Mouse (Mus musculus) adrenal gland, adult 2 months (tissue): Measurements from ENCODE around the gene Rpl4. TPM values are rescaled to one million over a fixed set of nuclear protein-coding genes. Genes with fewer than 3 reads are reported as not detected.
"Not testable (repeated sequence)": the region's sequence is repeated elsewhere in the genome, so short reads cannot be mapped to it uniquely, and the experiment has no call there.

Experiments used
- DNase-seq: peaks from one replicate; pipeline ENCODE4 v3.0.0; 2021
- microRNA-seq, 2 experiments: library from miRNA; unstranded; fragments of <30 nt; microRNA quantifications; one replicate each; pipeline ENCODE4 v1.2.0; 2021
- polyA plus RNA-seq: library from polyadenylated mRNA; depleted of rRNA; stranded (reverse); fragments of >200 nt; gene quantifications from 2 replicates; pipeline ENCODE4 v1.2.3, GENCODE M21; 2012; rRNA removed
- total RNA-seq, 2 experiments: library from RNA; stranded (reverse); gene quantifications; 2 replicates each; pipeline ENCODE4 v1.2.3; 2021

The Rpl4 gene
- total and polyA plus RNA-seq, 3 experiments = 120 to 1,016 (median 966) TPM

DNA sequence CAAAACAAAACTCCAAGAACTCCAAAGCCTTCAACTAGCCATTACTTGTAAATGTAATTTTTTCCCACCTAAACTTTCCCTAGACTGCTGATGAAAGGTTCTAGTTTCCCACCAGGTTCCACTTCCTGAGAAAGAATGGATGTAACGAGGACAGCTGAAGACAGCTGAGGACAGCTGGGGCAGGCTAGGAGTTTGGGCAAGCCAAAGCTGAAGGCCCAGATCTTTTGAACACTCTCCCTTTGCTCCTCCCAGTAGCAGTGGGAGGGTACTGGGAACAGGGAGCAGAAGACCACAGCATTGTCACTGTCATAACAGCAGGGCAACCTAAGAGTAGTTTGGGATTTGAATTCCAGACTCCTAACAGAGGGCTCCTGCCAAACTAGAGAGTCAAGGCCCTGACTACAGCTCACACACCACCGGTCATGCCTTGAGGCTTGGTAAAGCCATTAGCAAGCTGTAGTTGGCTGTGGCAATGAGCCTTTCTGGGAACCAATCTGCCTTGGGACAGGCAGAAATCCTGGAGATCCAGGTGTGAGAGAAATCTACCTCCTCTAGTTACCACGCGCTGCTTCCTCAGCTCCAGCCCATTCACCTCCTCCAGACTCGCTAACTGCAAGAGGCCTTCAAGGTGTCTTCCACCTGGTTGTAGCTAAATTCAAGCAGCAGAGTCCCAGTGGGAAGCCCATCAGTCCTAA, 25.0 kb downstream of the Rpl4 start:
- DNase-seq = no peak

GRCm38 (mm10) chr9:64198763-64199418, 25.7 kb downstream of the Rpl4 start:
- not testable (repeated sequence) for DNase-seq

- DNase-seq = no peak
These were observed 26.7 kb downstream of the Rpl4 start for GRCm38 (mm10) chr9:64199897-64200296.

GRCm38 (mm10) chr9:64202331-64202730, 29.2 kb downstream of the Rpl4 start:
- DNase-seq = no peak

DNA sequence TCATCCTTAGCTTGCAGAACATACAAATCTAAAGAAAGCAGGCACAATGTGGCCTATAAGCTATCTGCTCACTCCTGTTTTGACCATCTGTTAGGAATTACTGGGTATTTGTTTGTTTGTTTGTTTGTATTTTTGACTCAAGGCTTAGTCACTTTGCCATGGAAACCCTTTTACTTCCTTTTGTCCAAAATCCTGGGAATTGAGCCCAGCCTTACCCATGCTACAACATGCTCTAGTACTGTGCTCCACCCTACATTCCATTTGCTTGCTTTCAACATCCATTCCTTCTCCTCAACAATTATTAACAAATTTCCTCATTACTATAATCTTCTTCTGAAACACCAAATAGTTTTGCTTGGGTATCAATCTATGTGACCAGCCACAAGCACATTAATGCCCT, 29.7 kb downstream of the Rpl4 start:
- DNase-seq = no peak

GRCm38 (mm10) chr9:64207509-64208084, 34.4 kb downstream of the Rpl4 start:
- no peak for DNase-seq

DNA sequence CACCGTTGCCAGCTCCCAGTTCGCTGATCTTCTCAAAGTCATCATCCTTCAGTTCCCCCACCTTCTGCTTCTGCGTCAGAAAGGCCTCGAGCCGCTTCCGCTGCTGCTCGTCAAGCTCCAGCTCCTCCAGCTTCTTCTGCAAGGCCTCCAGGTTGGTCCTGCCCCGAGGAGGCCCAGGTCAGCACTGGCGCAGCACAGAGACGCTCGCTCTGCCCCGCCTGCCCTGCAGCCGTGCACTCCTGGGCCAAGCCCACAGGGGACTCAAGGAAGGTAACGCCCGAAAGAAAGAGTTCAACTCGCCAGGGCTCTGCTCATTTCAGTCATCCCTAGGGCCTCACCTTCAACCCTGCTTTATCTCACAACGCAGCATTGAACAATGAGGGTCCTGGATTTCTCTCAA, 41.3 kb downstream of the Rpl4 start:
- DNase-seq = no peak

- DNase-seq = no peak
These were observed 42.9 kb downstream of the Rpl4 start for GRCm38 (mm10) chr9:64216090-64216489.

- no peak for DNase-seq
These were observed 43.5 kb downstream of the Rpl4 start for GRCm38 (mm10) chr9:64216641-64217040.

DNA sequence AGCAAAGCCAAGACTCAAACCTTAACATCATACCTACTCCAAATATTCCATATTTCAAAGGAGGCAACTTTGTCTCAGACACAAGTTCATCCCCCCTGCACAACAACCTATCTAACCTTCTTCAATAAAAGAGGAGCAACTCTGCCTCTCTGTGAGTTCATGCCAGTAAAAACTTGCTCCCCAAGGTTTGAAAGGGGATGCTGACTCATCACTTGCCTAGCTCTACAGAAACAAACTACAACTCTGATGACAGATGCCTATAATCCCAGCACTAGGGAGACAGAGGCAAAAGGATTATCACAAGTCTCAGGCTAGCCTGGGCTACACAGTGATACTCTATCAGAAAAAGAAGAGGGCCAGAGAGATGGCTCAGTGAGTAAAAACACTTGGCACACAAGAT, 44.7 kb downstream of the Rpl4 start:
- DNase-seq = no peak

GRCm38 (mm10) chr9:64219305-64219704, 46.1 kb downstream of the Rpl4 start:
- DNase-seq = no peak

DNA sequence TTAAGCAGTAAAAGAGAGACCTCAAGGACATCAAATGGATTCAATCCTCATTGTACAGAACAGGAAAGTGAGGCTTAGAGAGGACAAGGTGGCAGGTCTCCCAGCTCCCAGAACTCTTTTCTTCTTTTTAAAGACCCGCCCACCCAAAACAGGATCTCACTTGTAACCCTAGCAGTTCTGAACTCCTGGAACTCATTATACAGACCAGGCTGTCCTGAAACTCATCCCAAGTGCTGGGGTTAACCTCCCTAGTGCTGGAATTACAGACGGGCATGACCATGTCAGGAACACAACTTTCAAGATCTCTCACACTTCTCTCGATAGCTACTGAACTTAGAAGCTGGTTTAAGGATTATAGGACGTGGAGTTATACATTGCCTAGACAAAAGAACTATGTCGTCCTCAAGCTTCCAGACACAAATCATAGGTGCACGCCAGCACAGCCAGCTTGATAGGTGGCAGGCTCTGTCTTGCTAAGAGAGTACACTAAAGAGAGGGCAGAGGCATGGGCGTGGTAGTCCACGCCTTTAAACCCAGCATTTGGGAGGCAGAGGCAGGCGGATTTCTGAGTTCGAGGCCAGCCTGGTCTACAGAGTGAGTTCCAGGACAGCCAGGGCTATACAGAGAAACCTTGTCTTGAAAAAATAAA, 46.7 kb downstream of the Rpl4 start:
- DNase-seq = no peak

- DNase-seq = no peak
These were observed 47.4 kb downstream of the Rpl4 start for GRCm38 (mm10) chr9:64220603-64221002.

GRCm38 (mm10) chr9:64221480-64221879, 48.3 kb downstream of the Rpl4 start:
- DNase-seq = no peak

GRCm38 (mm10) chr9:64222098-64222497, 48.9 kb downstream of the Rpl4 start:
- no peak for DNase-seq

DNA sequence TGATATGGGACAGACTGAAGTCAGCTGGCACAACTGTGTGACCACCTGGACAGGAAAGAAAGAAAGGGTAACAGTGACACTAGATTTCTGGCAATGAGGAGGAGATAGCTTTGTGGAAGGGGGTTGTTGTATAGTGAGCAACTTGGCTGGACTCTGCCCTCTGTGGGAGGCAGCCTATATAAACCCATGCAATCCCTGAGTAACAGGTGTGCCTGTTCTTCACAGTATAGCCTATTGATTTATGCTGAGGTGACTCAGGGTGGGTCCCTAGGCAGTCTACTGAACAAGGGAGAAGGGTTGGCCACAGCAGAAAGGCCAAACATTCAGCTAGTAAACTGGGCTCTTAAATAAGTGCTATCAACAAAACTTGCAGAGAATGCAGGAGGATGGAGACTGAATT, 52.6 kb downstream of the Rpl4 start:
- no peak for DNase-seq

- no peak for DNase-seq
These were observed 54.6 kb downstream of the Rpl4 start for GRCm38 (mm10) chr9:64227736-64228135.

Small RNA genes lying within 50 kb of the gene (microRNA-seq; reads per million reads assigned to microRNA genes)
- gene Gm24106 = 0 reads per million in 2 experiments

Other genes with a start within 250 kb of the Rpl4 start
- gene Smad6, start 151.3 kb upstream of the Rpl4 start, total RNA-seq = 10 to 100 TPM in 1 of 2 experiments, 1 to 10 TPM in 1; 6.0 to 12.9 TPM
- 43.4 and 52.4 TPM in 2 replicates for gene Smad6, start 151.3 kb upstream of the Rpl4 start, polyA plus RNA-seq
- under 1 TPM; 0.55 to 0.72 TPM for gene Lctl, start 56.2 kb upstream of the Rpl4 start, total RNA-seq
- 6.9 and 10.6 TPM in 2 replicates for gene Lctl, start 56.2 kb upstream of the Rpl4 start, polyA plus RNA-seq
- gene Zwilch, start 271 bp upstream of the Rpl4 start, total RNA-seq = 1 to 10 TPM; 2.1 to 5.4 TPM
- 0.50 and 0.55 TPM in 2 replicates for gene Zwilch, start 271 bp upstream of the Rpl4 start, polyA plus RNA-seq
- 10 to 100 TPM; 26.0 to 28.5 TPM for gene Snapc5, start 5.9 kb downstream of the Rpl4 start, total RNA-seq
- gene Snapc5, start 5.9 kb downstream of the Rpl4 start, polyA plus RNA-seq = 2.1 and 2.2 TPM in 2 replicates
- gene Uchl4, start 61.8 kb downstream of the Rpl4 start, total RNA-seq = 1 to 10 TPM; 1.8 to 2.2 TPM
- gene Uchl4, start 61.8 kb downstream of the Rpl4 start, polyA plus RNA-seq = not detected in 2 replicates
- 100 to 1,000 TPM in 1 of 2 experiments, 10 to 100 TPM in 1; 64.3 to 103 TPM for gene Map2k1, start 80.3 kb downstream of the Rpl4 start, total RNA-seq
- 29.1 and 34.1 TPM in 2 replicates for gene Map2k1, start 80.3 kb downstream of the Rpl4 start, polyA plus RNA-seq
- gene Tipin, start 108.2 kb downstream of the Rpl4 start, total RNA-seq = 10 to 100 TPM; 10.2 to 27.9 TPM
- 0.19 and 0.48 TPM in 2 replicates for gene Tipin, start 108.2 kb downstream of the Rpl4 start, polyA plus RNA-seq
- 10 to 100 TPM; 21.7 to 22.4 TPM for gene Dis3l, start 167.9 kb downstream of the Rpl4 start, total RNA-seq
- 42.8 and 47.8 TPM in 2 replicates for gene Dis3l, start 167.9 kb downstream of the Rpl4 start, polyA plus RNA-seq
- 1 to 10 TPM in 1 of 2 experiments, under 1 TPM in 1; 0.43 to 1.2 TPM for gene Megf11, start 212.3 kb downstream of the Rpl4 start, total RNA-seq
- gene Megf11, start 212.3 kb downstream of the Rpl4 start, polyA plus RNA-seq = 1.2 and 1.7 TPM in 2 replicates